Mouse (Mus musculus) heart, adult 8-10 months (tissue): ENCODE measurements around the gene Abcc4. TPM values are rescaled to one million over a fixed set of nuclear protein-coding genes. Genes with fewer than 3 reads are reported as not detected.

Source experiments
- DNase-seq: peaks from one replicate; pipeline ENCODE4 v3.0.0; 2022; ENCODE audit warnings: low spot score
- total RNA-seq, 4 experiments: library from RNA; stranded (reverse); gene quantifications; 2 replicates each; pipeline ENCODE4 v1.2.4; 2022

The Abcc4 gene
- total RNA-seq, 4 experiments from 2014 or later, result 7.4 to 9.9 (median 8.5) TPM

GRCm38 (mm10) chr14:118642140-118642539 lies 63.9 kb downstream of the Abcc4 start:
- no peak for DNase-seq

- no peak for DNase-seq
Measured at GRCm38 (mm10) chr14:118638447-118639275, 67.4 kb downstream of the Abcc4 start.

GRCm38 (mm10) chr14:118635493-118636183 lies 70.4 kb downstream of the Abcc4 start:
- DNase-seq, result peak; percentile 70

GRCm38 (mm10) chr14:118629649-118630048 lies 76.4 kb downstream of the Abcc4 start:
- no peak for DNase-seq

- DNase-seq, result no peak
Measured at GRCm38 (mm10) chr14:118621449-118621789, 84.6 kb downstream of the Abcc4 start.

GRCm38 (mm10) chr14:118620773-118621448 lies 85.1 kb downstream of the Abcc4 start:
- no peak for DNase-seq

GRCm38 (mm10) chr14:118616698-118617311 lies 89.2 kb downstream of the Abcc4 start:
- DNase-seq, result peak; percentile 47

- no peak for DNase-seq
Measured at GRCm38 (mm10) chr14:118613734-118614133, 92.3 kb downstream of the Abcc4 start.

GRCm38 (mm10) chr14:118611714-118612113 lies 94.3 kb downstream of the Abcc4 start:
- no peak for DNase-seq

GRCm38 (mm10) chr14:118610786-118611185 lies 95.2 kb downstream of the Abcc4 start:
- no peak for DNase-seq

- DNase-seq, result no peak
Measured at GRCm38 (mm10) chr14:118608816-118609465, 97.1 kb downstream of the Abcc4 start.

- no peak for DNase-seq
Measured at GRCm38 (mm10) chr14:118608317-118608716, 97.7 kb downstream of the Abcc4 start.

- DNase-seq, result no peak
Measured at GRCm38 (mm10) chr14:118606476-118606875, 99.5 kb downstream of the Abcc4 start.

- DNase-seq, result no peak
Measured at GRCm38 (mm10) chr14:118604903-118605302, 101.1 kb downstream of the Abcc4 start.

- DNase-seq, result no peak
Measured at GRCm38 (mm10) chr14:118602031-118602430, 104.0 kb downstream of the Abcc4 start.

GRCm38 (mm10) chr14:118600746-118601145 lies 105.3 kb downstream of the Abcc4 start:
- no peak for DNase-seq

- no peak for DNase-seq
Measured at GRCm38 (mm10) chr14:118598757-118599156, 107.3 kb downstream of the Abcc4 start.

- no peak for DNase-seq
Measured at GRCm38 (mm10) chr14:118594463-118594862, 111.6 kb downstream of the Abcc4 start.

GRCm38 (mm10) chr14:118591477-118592403 lies 114.3 kb downstream of the Abcc4 start:
- DNase-seq, result peak; percentile 73

- no peak for DNase-seq
Measured at GRCm38 (mm10) chr14:118582333-118582941, 123.6 kb downstream of the Abcc4 start.
